10 mouse cellular contexts compared by ENCODE assay signal in genomic region chr19:57198531-57198930, GRCm38 (mm10).
DNase-seq lines count a peak whose midpoint lies in the region; ATAC-seq lines count a peak whose summit lies in the region.
"Had no signal": no experiment of that assay in that cellular context is flagged by ENCODE, and none has a peak within 500 bp of the region (broad histone marks: within the 10 kb centered on the region; RNA-seq: fewer than 3 reads in every experiment).

No protein-coding gene starts in this region.

- H3K36me3 ChIP-seq in midbrain, embryonic 16.5 days (ENCODE audit: control insufficient read depth, insufficient read depth, low read length): no peaks in the 10 kb centered on the region
- no peaks in the 10 kb centered on the region for H3K36me3 ChIP-seq in kidney, embryonic 16.5 days (ENCODE audit: insufficient read depth, low read length)
- H3K36me3 ChIP-seq: embryonic facial prominence, embryonic 13.5 days had no signal

- no peak for DNase-seq in cerebellum, adult 11 months
- DNase-seq in layer of hippocampus, postnatal 36 days: peak; percentile 17 to 30
- no peak for DNase-seq in layer of hippocampus, adult 9-10 months (ENCODE audit: low spot score)
- DNase-seq in cerebellum, postnatal 25 days: peak; percentile 65 to 73
- DNase-seq in adrenal gland, postnatal 10 days: no peak
- DNase-seq: spleen, adult 18-20 months had no signal

- peaks cover 35% of the 10 kb centered on the region for H3K4me1 ChIP-seq in midbrain, embryonic 16.5 days (ENCODE audit: control insufficient read depth, insufficient read depth, low read length)
- H3K4me1 ChIP-seq in kidney, embryonic 16.5 days (ENCODE audit: insufficient read depth, low read length): peaks cover 35% of the 10 kb centered on the region

- no peak overlapping the region for H3K9ac ChIP-seq in midbrain, embryonic 16.5 days (ENCODE audit: low read depth, low read length)
- H3K9ac ChIP-seq in kidney, embryonic 16.5 days (replicated peaks; ENCODE audit: low read length): no peak overlapping the region
- H3K9ac ChIP-seq: embryonic facial prominence, embryonic 13.5 days had no signal

- 0 out of 2 replicates have a peak overlapping the region, but pooled peaks have one; percentile 54 for H3K27ac ChIP-seq in midbrain, embryonic 16.5 days (ENCODE audit: low read length)
- H3K27ac ChIP-seq in kidney, embryonic 16.5 days (ENCODE audit: low read length): no peak overlapping the region

- no peaks in the 10 kb centered on the region for H3K9me3 ChIP-seq in midbrain, embryonic 16.5 days (replicated peaks; ENCODE audit: control insufficient read depth, low read length, poor library complexity, severe bottlenecking)
- no peaks in the 10 kb centered on the region for H3K9me3 ChIP-seq in kidney, embryonic 16.5 days (ENCODE audit: low read length)
- H3K9me3 ChIP-seq: embryonic facial prominence, embryonic 13.5 days had no signal

- WGBS in midbrain, embryonic 16.5 days: 55% methylated on average over 12 of the region's 12 CpGs
- 63% methylated on average over 12 of the region's 12 CpGs for WGBS in kidney, embryonic 16.5 days

- H3K27me3 ChIP-seq in midbrain, embryonic 16.5 days (ENCODE audit: control insufficient read depth, insufficient read depth, low read depth, low read length): no peaks in the 10 kb centered on the region; the same call in none of the 2 replicates
- H3K27me3 ChIP-seq in kidney, embryonic 16.5 days (ENCODE audit: insufficient read depth, low read length): no peaks in the 10 kb centered on the region

- no peak overlapping the region for H3K4me3 ChIP-seq in midbrain, embryonic 16.5 days (ENCODE audit: low read depth, low read length)
- H3K4me3 ChIP-seq in kidney, embryonic 16.5 days (ENCODE audit: low read length): no peak overlapping the region
- H3K4me3 ChIP-seq: embryonic facial prominence, embryonic 13.5 days had no signal

- ATAC-seq in cerebellum, adult (ENCODE audit: insufficient number of reproducible peaks, low FRiP score, low TSS enrichment): 0 out of 2 replicates have a peak, but pooled peaks have one; percentile 36
- no peak for ATAC-seq in midbrain, embryonic 16.5 days
- no peak for ATAC-seq in kidney, embryonic 16.5 days (ENCODE audit: low FRiP score, low TSS enrichment)

- 0 out of 2 replicates have a peak overlapping the region, but pooled peaks have one; percentile 20 for H3K4me2 ChIP-seq in midbrain, embryonic 16.5 days (ENCODE audit: low read length)
- H3K4me2 ChIP-seq in kidney, embryonic 16.5 days (replicated peaks; ENCODE audit: low read depth, low read length): no peak overlapping the region

Comparison
In these comparisons a context has a peak if more than half of its experiments do, and no peak if none do; other contexts are left out.
1. DNase-seq: peak in layer of hippocampus, postnatal 36 days (2 of 2) and cerebellum, postnatal 25 days (2 of 2); none in cerebellum, adult 11 months (single experiment), layer of hippocampus, adult 9-10 months (single experiment) and adrenal gland, postnatal 10 days (single experiment).